Mouse (Mus musculus) megakaryocyte, embryonic 14.5 days (primary cell): Measurements from ENCODE around the gene Kbtbd13. TPM values are rescaled to one million over a fixed set of nuclear protein-coding genes. Genes with fewer than 3 reads are reported as not detected.

Experiments
- H3K27me3 ChIP-seq: replicated peaks from 2 replicates; pipeline ENCODE3; 2012; ENCODE audit warnings: inconsistent platforms
- H3K36me3 ChIP-seq: replicated peaks from 2 replicates; pipeline ENCODE3; 2012; ENCODE audit warnings: low read length, inconsistent platforms, mixed read lengths
- H3K4me1 ChIP-seq: 2 replicates; pipeline ENCODE4 v1.6.1; 2012; ENCODE audit warnings: inconsistent platforms
- H3K4me3 ChIP-seq: replicated peaks from 2 replicates; pipeline ENCODE3; 2012; ENCODE audit warnings: moderate library complexity, mild to moderate bottlenecking, inconsistent platforms
- H3K9me3 ChIP-seq: 2 replicates; pipeline ENCODE4 v1.6.1; 2012; ENCODE audit warnings: inconsistent platforms
- FLI1 ChIP-seq: IDR thresholded peaks from 2 replicates; pipeline ENCODE4 v1.6.1; 2012; ENCODE audit warnings: low read length, inconsistent platforms, mixed read lengths
- GATA1 ChIP-seq: IDR thresholded peaks from 3 replicates; pipeline ENCODE4 v1.6.1; 2012; ENCODE audit warnings: mixed read lengths, low read length, inconsistent platforms, borderline replicate concordance
- polyA plus RNA-seq: library from polyadenylated mRNA; stranded (reverse); fragments of >175 nt; gene quantifications from 2 replicates; pipeline ENCODE4 v1.2.3, GENCODE M21; 2012; ENCODE audit warnings: low replicate concordance; ENCODE audit not compliant: insufficient read depth

Kbtbd13 gene
- polyA plus RNA-seq, 1 experiment, result not detected

DNA sequence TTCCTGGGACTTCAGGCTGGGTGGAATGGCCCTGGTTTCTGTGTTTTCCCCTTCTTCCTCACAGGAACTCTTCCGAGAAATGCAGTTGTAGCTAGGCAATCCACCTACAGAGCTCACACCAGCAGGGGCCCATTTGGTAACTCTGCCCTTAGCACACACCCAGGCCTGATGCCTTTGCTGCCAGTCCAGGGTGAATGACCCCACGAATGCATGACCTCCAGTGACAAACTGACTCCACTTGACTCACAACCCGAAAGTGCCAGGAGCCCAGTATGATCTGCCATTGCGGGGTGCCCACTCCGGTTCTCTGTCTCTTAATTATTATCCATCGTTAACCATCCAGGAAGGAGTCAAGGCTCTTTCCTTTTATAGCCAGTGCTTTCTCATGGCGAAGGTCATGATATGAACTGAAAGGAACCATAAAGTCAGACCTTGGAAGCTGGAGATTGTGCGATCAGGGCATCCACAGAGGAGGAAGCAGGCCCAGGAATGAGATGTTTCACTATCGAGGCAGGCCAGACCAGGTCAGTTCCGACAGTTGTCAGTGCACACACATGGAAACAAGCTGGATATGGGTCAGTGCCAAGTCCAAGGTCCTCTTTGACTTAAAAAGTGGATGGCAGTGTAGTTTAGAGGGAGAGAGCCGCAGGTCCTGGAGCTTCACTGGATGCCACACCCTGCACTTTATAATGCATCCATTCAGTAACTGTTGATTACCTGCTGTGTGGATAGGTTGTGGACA lies 31.5 kb upstream of the Kbtbd13 start, which contains the start of gene Slc51b:
Gene Slc51b, minus strand, starts transcription at position 196 of the 742 bp plus-strand sequence.
- Histone ChIP-seq H3K36me3 (no peaks in the 10 kb centered on the region), H3K4me3 (peak within 1 kb of the TSS; percentile 38), H3K27me3 (peaks cover 11% of the 10 kb centered on the region), H3K4me1 (peaks cover 18% of the 10 kb centered on the region), H3K9me3 (no peaks in the 10 kb centered on the region)
- TF ChIP-seq GATA1, result no peak
- TF ChIP-seq FLI1, result no peak

DNA sequence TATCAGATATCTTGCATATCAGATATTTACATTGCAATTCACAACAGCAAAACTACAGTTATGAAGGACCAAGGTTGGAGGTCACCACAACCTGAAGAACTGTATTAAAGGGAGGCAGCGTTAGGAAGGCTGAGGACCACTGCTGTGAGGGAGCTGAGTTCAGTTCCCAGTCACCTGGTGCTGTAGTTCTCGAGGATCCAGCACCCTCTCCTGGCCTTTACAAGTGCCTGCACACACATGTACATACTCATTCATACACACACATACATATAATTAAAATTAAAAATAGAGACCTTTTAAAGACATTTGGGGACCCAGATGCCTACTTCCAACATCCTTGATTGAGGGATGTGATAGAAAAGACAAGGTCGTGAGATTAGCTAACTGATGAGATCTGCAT lies 28.2 kb upstream of the Kbtbd13 start:
- H3K27me3 ChIP-seq, result peaks cover 19% of the 10 kb centered on the region
- no peak for TF ChIP-seq FLI1
- TF ChIP-seq GATA1, result no peak
- H3K9me3 ChIP-seq, result no peaks in the 10 kb centered on the region
- H3K4me3 ChIP-seq, result no peak overlapping the region
- no peaks in the 10 kb centered on the region for H3K36me3 ChIP-seq
- peaks cover 15% of the 10 kb centered on the region for H3K4me1 ChIP-seq

DNA sequence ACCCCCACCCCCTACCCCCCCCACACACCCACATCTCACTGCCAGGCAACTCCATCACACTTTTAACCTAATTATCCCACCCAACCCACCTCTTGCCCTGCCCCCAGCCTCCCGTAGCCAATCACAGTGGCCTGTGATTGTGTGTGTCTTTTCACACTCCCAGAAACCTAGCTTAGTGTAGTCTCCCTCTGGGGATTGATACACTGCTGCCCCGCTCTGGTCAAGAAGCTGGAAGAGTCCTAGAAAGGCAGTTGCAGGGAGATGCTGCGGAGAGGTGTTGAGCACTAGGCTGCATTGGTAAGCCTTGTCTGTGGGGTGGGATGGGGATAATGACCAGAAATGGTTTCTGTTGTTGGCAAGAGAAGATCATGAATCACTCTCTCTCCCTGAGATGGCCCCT lies 26.3 kb upstream of the Kbtbd13 start:
- Histone ChIP-seq H3K27me3 (peaks cover 32% of the 10 kb centered on the region), H3K4me1 (peaks cover under 1% of the 10 kb centered on the region; the same call in 1 of the 2 replicates), H3K36me3 (no peaks in the 10 kb centered on the region), H3K9me3 (no peaks in the 10 kb centered on the region), H3K4me3 (no peak overlapping the region)
- TF ChIP-seq GATA1 (no peak), FLI1 (no peak)

DNA sequence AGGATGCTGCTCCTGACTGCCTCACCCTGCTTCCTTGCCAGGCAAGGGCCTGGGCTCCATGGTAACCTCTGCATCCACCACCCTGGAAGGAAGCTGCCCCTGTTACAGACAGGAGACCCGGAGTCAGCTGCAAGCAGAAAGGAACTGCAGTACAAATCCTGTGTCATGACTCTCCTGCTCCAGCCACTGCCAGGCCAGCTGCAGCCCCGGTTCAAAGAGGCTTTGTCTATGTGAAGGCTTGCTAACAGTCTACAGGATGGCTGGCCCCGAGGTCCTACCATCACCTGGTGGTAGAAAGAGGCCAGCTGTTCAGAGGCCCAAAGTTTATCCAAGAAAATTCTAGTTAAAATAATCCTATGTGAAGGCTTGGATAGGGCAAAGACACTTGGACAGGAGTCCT lies 19.9 kb upstream of the Kbtbd13 start:
- TF ChIP-seq GATA1 (no peak), FLI1 (no peak)
- Histone ChIP-seq H3K9me3 (no peaks in the 10 kb centered on the region), H3K4me3 (no peak overlapping the region), H3K4me1 (peaks cover 5% of the 10 kb centered on the region), H3K36me3 (no peaks in the 10 kb centered on the region), H3K27me3 (peaks cover 71% of the 10 kb centered on the region)

DNA sequence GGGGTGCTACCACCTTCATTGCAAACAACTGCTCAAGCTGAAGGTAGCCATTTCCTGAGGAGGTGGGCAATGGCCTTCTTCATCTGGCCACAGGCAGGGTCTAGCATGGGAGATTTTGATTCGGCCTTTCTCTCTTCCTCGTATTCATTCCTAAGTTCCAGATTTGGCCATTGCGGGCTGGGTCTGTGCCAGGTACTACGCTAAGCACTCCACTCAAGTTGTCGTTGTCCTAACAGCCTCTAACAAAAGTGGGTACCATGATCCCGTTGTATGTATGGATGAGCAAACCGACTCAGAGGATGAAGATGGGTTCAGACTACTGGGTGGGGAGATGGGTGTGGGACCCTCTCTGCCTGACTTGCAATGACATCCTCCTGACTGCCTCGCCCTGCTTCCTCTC lies 18.9 kb upstream of the Kbtbd13 start:
- Histone ChIP-seq H3K27me3 (peaks cover 69% of the 10 kb centered on the region), H3K9me3 (no peaks in the 10 kb centered on the region), H3K4me3 (no peak overlapping the region), H3K4me1 (peaks cover 5% of the 10 kb centered on the region), H3K36me3 (no peaks in the 10 kb centered on the region)
- TF ChIP-seq GATA1 (no peak), FLI1 (no peak)

- no peaks in the 10 kb centered on the region for H3K36me3 ChIP-seq
- TF ChIP-seq GATA1 (no peak), FLI1 (no peak)
- no peaks in the 10 kb centered on the region for H3K9me3 ChIP-seq
- no peak overlapping the region for H3K4me3 ChIP-seq
- H3K4me1 ChIP-seq, result peaks cover 8% of the 10 kb centered on the region
- H3K27me3 ChIP-seq, result peaks cover 62% of the 10 kb centered on the region
These were observed 17.4 kb upstream of the Kbtbd13 start for GRCm38 (mm10) chr9:65408871-65409295.

- H3K27me3 ChIP-seq, result peaks cover 60% of the 10 kb centered on the region
- no peak overlapping the region for H3K4me3 ChIP-seq
- peaks cover 8% of the 10 kb centered on the region for H3K4me1 ChIP-seq
- H3K9me3 ChIP-seq, result no peaks in the 10 kb centered on the region
- H3K36me3 ChIP-seq, result no peaks in the 10 kb centered on the region
- no peak for TF ChIP-seq GATA1
- no peak for TF ChIP-seq FLI1
These were observed 16.4 kb upstream of the Kbtbd13 start for GRCm38 (mm10) chr9:65407861-65408260.

- Histone ChIP-seq H3K4me3 (peak overlapping the region; percentile 1), H3K27me3 (peaks cover 60% of the 10 kb centered on the region), H3K36me3 (no peaks in the 10 kb centered on the region), H3K9me3 (no peaks in the 10 kb centered on the region), H3K4me1 (peaks cover 8% of the 10 kb centered on the region)
- TF ChIP-seq FLI1, result no peak
These were observed 15.9 kb upstream of the Kbtbd13 start for GRCm38 (mm10) chr9:65407327-65407726.

- H3K36me3 ChIP-seq, result no peaks in the 10 kb centered on the region
- H3K27me3 ChIP-seq, result peaks cover 54% of the 10 kb centered on the region
- H3K4me3 ChIP-seq, result no peak overlapping the region
- H3K4me1 ChIP-seq, result peaks cover 8% of the 10 kb centered on the region
- TF ChIP-seq GATA1, result no peak
- TF ChIP-seq FLI1, result no peak
- no peaks in the 10 kb centered on the region for H3K9me3 ChIP-seq
These were observed 13.7 kb upstream of the Kbtbd13 start for GRCm38 (mm10) chr9:65405184-65405449.

GRCm38 (mm10) chr9:65404331-65405183 lies 13.1 kb upstream of the Kbtbd13 start:
- Histone ChIP-seq H3K9me3 (no peaks in the 10 kb centered on the region), H3K36me3 (no peaks in the 10 kb centered on the region), H3K4me1 (peaks cover 8% of the 10 kb centered on the region), H3K27me3 (peaks cover 54% of the 10 kb centered on the region), H3K4me3 (no peak overlapping the region)
- TF ChIP-seq FLI1 (no peak), GATA1 (no peak)
